Mouse (Mus musculus) lung, adult 2 months (tissue): ENCODE measurements at regions not wholly inside any gene's neighbourhood (a gene's known extent, or its start where the extent isn't known, plus 50 kb on each side); places are given as distances from the start of the nearest gene placed in this dataset.

ENCODE experiments used
- CTCF ChIP-seq: fragments of 200-500 bp; IDR thresholded peaks from 2 replicates; pipeline ENCODE4 v1.5.1; 2011; ENCODE audit warnings: mild to moderate bottlenecking, low read length, control low read depth; ENCODE audit not compliant: insufficient read depth
- POLR2A ChIP-seq: fragments of 200-500 bp; IDR thresholded peaks from 2 replicates; pipeline ENCODE4 v1.6.1; 2011; ENCODE audit warnings: low read depth, mild to moderate bottlenecking, control low read depth, low read length, borderline replicate concordance; ENCODE audit errors: extremely low read depth

DNA sequence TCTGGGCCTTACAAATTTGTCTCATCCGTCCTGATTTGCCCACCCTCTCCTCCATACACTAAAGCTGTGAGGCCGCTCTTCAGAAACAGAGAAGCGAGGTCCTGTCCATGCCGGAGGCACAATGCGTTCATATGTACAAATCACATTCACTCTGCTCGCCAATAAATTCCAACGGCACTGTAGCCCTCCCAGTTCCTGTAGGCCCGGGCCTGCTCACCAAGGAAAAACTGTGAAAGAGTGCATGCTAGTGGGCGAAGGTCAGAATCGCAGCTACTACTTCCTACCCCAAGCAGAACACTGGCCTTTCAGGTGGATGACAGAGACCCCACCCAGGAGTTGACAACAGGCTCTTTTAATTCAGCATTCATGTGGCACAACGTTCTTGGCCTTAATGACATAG, 278.7 kb downstream of the Insig2 start:
- no peak for TF ChIP-seq POLR2A
- peak; percentile 30; the same call in 1 of the 2 replicates for TF ChIP-seq CTCF
